Mouse (Mus musculus) urinary bladder, postnatal 25 days (tissue): ENCODE measurements around the gene F13a1.

Experiments
- DNase-seq: peaks from one replicate; pipeline ENCODE4 v3.0.0; 2022; ENCODE audit warnings: low spot score

The F13a1 gene

DNA sequence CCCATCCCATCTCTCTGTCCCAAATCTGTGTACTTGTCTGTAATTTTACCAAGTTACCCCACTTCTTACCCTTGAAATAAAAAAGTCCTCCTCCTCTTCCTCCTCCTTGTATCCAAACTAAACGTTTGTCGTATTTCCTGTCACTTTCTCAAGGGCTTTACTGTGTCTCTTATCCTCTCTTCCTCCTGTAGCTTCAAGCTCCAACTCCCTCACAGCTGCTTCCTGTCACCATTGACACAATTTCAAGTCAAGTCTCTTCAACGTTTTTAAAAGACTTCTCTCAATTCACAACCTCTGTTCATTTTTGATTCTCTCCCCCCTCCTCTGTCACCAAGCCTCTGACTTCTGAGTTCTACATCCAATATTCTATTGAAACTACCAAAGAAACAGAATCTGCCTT lies at the start of gene F13a1:
Gene F13a1 (minus strand): TSS at position 119 of the 400 bp plus-strand sequence.
- no peak for DNase-seq

DNA sequence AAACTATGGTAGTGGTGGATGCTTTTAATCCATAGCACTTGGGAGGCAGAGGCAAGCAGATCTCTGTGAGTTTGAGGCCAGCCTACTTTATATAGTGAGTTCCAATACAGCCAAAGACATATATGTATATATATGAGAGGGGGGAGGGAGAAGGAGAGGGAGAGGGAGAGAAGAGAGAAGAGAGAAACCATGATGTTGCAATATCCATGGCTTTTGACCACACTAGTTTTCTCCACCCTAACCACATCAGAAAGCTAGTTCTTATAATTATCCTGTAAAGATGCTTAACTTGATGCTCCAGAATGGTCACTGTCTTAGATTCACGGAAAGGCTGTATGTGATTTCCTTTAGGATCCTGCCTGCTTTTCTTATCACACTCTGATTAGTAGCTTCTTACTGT lies 41.6 kb upstream of the F13a1 start:
- DNase-seq = no peak

DNA sequence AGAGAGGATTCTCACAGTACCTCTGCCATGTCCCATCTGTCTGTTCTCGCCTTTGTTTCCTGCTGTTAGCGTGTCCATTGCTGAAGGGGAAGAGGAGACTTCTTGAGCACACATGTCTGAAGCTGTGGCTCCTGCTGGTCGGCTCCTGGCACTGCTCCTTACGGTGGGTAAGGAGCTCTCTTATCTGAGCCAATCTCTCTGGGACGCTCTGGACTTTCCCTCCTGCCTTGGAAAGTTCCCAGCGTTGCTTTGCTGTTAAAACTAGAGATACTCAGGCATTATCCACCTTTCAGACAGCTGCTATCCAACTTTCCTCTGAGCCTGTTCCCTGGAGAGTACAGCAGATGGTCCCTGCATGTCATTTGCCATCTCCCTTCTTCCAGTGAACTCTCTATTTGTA lies 39.1 kb upstream of the F13a1 start:
- no peak for DNase-seq

DNA sequence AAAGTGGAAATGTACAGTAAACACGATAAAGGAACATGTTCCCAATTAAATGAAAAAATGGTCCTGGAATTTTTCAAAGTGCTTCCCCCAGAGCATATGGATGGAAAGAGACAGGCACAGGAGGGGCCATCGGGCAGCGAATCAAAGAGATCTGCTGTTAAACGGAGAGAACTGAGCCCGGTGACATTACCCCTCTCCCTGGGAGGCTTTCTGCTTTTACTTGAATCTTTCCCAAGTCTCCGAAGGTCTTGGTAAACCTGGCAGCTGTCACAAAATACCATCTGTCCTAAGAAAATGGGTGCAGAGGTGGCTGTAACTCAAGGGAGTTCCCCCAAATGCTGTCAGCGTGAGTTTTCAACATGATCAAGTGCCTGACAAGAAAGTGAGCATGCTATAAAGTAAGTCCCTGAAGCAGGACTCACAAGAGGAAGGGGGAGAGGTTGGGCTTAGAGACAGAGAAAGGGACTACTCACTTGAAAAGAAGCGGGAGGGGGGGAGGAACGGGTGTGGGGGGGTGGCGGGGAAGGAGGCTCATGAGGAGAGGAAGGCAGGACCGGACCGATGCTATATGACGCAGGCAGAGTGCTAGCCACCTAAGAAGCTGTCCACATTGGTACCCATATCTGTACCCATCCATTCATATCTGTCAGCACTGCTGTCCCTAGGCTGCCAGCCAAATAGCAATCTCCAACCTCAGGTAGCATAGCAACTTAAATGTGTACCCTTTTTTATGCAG lies 31.6 kb upstream of the F13a1 start:
- no peak for DNase-seq

DNA sequence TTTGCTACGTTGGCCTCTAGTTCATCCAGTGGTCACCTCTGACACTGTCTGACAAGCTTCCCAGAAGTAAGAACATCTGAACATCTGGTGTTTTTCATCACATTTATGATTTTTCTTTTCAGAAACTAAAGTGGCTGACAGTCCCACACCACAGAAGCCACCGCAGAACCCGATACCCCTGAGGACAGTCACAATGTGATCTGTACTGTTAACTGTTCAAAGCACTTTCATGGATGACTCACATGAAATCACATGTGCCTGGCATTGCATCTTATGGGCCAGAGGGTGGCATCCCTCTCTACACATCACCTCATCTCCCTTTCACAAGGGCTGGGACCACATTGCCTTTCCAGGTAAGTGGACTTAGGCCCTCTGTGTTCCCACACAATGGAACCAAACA lies 21.3 kb upstream of the F13a1 start:
- no peak for DNase-seq

DNA sequence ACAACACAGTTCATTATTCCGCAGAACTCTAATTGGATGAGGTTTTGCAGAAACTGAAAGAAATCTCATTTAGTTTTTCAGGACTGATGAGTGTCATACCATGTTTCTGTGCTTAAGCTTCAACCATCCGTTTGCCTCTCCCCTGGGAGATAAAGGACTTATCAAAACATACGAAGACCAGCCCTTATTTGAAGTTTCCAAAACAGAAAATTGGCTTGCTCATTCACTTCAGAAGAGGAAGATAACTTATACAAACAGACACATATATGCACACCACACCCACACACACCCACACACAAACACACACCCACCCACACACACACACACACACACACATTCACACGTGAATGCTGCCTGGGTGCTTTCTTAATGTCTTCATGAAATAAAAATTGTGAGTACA lies 20.8 kb upstream of the F13a1 start:
- no peak for DNase-seq

DNA sequence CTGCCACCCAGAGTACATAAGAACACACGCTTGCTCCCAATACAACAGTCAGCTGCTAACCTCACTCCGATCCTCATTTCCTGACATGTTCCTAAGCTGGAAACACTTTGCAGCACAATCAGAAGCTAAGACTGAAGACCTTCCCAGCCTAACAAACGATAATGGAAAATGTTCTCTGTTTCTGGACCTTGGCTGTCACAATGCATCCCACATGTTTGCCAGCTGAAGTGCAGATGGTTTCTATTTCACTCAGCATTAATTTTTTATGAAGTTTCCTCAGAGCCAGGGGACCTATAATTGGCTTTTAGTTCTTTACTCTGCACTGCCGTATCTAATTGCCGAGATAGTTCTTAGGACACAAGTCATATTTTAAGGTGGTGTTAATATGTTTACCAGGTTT lies 10.8 kb upstream of the F13a1 start:
- no peak for DNase-seq

DNA sequence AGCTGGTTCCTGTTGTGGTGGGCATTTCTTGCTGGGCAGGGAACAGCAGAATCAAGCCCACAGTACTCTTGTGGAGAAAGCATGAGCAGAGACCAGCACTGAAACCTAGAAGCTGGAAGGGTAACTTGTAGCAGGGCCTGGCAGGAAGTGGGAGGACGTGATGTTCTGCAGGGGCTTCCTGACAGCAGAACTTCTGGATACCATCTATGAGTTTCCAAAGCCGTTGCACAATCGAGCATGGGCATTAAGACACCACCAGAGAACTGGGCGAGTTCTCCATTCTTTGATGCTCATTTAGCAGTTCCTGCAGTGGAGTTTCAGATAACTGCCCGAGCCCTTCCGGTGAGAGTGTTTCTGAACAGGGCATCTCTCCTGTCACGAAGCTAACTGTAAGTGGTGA lies 6.6 kb upstream of the F13a1 start:
- DNase-seq = no peak

DNA sequence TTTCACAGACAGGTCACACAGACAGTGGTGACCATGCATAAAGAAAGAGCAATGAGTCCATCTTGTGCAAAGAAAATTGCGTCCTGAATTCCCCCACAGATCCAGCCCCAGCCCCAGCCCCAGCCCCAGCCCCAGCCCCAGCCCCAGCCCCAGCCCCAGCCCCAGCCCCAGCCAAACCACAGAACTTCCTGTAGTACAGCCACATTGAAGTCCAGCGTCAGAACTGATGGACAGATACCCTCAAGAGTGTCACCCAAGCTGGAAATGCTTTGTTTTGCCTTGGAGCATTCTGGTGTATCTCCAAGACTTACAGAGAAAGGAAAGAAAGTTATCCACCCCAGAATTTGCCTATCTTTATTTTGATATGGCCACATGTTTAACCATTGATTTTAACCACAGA lies 413 bp downstream of the F13a1 start:
- no peak for DNase-seq

DNA sequence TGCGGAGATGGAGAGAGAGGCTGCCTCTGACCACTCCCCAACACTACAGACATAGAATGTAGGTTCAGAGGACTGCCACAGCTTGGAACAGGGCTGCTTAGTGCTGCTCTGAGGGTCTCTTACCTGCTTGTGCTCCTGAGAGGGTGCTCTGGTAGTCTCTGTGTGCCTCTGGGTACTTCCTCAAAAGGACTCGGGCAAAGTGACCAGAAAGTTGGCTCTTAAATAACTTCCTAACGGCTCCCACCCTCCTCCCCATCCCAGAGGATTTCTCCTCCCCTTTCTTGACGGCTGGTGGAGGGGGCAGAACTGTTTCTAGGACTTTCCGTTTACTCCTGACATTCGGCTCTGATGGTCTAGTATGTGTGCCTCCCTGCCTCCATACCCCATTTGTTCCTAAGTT lies 1.0 kb downstream of the F13a1 start:
- no peak for DNase-seq

DNA sequence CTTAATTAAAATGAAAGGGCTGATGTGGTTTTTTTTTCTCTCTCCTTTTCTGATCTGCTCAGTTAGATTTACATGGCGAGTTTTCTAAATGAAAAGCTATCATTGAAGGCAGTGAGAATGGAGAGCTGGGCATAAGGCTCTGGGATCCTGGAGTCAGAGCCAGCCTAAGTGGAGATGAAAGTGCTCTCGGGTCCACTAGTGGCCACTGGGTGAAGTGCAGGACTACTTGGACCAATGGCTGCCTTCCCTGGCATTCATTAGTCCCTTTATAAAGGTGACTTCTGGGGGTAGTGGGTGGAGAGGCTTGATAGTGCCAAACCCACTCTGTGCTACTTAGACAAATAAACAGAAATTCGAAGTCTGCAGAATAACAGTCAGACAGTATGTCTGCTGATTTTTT lies 5.0 kb downstream of the F13a1 start:
- no peak for DNase-seq

DNA sequence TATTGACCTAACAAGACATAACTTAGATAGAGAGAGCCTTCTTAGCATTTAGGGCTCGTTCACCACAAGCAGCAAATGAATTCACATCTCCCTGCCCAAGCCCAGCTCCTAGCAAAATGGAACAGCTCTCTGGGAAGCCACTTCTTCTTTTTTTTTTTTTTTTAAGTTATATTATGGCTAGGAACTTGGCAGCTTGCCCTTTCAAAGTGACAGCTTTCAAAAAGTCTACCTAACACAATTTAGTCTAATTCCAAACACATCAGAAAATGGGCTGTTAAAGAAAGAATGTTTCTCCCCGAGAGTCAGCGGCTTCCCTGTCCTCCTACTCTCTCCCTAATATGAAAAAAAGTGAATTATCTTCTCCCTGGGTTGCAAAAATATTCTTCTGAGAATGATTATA lies 15.3 kb downstream of the F13a1 start:
- DNase-seq = no peak

DNA sequence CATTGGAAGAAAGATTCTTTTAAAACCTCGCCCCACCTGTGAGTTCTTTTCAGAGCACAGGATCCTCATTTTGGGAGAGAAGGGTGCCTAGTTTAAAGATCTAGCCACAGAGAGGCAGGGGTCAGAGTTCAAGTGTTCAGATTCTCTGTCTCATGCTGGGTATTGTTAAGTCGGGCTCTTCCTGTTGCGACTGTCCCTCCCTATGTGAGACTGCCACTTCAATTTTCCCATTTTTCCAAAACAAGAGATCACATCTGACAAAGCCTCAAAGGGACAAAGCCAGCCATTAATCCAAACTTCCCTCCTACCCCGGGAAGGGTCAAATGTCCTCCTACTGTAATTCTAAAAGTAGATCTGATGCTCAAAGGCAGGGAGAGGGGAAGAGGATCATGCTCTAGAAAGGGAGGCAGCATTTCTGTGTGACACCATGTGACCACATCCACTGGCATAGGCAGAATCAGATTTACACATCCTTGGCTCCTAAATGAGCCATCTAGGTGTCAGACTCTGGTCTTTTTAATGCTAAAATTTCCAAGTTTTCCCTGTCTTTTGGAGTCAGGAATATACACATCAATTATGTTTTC lies 24.0 kb downstream of the F13a1 start:
- no peak for DNase-seq

DNA sequence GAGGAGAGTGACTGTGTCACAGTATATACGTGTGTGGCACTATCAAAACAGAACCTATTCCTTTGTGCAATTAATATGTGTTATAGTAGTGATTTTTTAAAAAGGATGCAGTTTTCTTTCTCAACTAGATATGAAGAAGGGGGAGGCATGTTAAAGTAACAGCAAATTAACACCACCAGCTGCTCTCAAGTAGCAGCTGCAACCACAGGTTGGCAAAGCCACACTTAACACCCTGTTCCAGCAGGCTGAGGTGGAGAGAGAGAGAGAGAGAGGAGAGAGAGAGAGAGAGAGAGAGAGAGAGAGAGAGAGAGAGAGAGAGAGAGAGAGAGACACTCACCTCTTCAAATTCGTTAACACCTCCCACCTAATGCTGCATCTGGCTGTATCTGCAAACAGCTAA lies 28.5 kb downstream of the F13a1 start:
- DNase-seq = no peak

DNA sequence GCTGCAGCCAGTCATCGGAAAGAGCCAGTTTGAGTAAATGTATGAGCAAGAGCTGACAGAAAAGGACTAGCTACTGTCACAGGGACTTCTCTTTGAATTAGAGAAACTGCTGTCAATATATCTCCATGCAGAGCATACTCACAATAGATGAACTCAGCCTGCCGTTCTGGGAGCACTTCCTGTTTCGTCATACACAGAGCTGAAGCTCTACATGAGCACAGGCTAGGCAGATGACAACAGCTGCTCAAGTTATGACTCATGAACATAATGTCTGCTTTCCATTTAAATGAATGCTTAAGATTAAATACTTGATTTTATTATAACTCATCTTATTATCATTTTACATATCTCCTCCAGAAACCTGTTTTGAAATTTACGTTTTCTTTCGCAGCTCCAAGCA lies 39.3 kb downstream of the F13a1 start:
- no peak for DNase-seq

DNA sequence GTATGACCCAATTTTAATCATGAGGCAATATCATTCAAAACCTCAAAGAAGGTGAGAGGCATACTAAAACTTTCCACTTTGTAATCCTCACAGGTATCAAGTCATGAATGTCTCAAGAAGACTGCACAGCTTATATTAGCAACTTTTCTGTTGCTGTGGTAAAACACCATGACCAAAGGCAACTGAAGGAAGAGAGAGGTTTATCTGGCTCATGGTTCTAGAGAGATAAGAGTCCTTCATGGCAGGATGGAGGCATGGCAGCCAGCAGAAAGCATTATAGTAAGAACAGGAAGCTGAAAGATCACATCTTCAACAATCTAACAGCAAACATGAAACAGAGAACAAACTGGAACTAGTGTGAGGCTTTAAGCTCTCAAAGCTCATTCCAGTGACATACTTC lies 43.8 kb downstream of the F13a1 start:
- no peak for DNase-seq

DNA sequence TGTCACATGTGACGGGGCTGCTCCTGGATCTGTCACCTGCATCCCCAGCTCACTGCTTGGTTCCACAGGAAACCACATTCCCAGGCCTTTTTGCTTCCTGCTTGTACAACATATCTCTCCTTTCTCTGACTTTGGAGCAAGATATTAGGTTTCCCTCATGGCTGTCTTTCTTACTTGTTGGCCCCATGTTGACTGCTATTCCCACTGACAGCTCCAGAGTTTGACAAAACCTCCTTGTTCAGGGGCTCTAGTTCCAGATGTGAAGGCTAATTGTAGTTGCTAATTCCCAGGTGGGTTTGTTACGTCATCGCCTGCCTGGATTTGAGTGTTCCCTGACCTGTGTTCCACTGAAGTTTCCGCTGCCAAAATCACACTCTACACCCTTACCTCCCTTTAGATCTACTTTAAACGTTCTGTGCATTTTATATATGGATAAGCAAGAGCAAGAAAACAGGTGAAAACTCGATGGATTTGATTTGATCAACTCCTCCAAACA lies 50.8 kb downstream of the F13a1 start:
- no peak for DNase-seq

DNA sequence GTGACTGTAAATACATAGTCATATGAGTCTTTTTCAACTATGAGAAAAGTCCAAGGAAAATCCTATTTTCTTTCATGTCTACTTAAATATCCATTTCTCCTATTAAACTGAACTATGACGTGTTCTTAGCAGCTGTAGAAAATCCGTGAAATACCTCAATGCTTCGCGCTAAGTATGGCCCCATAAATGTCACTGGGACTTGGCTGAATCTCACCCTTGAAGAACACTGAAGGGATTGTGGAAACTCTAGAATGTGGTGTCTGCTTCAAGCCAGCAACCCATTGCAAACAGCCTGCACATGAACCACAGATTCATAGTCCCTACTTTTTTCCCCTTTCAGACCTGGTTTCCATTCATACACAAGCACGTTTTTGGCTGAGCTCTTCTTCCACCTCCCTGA lies 56.5 kb downstream of the F13a1 start:
- DNase-seq = no peak

DNA sequence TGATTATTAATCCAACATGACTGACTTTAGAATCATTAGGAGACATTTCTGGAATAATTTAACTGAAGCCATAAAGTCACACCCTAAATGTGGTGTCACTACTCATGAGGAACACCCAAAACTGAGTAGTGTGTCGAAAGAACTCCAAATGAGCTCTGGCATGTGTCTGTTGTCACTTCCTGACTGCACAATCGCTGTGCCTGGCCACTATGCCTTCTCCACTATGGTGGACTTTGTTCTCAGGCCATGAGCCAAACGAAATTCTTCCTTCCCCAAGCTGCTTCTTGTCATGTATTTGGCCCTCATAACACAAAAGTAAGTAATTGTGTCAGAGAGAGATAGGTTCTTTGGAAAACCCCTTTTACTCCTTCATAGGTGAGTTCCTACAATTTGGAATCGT lies 61.7 kb downstream of the F13a1 start:
- no peak for DNase-seq

DNA sequence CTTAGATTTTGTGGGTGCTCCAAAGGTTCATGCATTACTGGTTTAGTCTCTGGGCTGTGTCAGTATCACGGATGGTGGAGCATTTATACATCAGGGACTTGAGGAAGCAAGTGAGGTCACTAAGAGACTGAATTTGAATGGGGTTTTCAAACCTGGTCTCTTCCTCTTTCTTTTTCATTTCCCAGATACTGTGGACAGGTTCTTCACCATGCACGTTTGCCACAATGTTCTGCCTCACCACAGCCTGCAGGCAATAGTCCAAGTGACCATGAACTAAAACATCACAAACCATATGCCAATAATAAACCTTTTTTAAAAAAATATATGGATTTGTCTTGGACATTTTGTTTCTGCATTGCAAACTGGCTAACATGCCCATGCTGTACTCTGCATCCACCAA lies 77.0 kb downstream of the F13a1 start:
- no peak for DNase-seq

DNA sequence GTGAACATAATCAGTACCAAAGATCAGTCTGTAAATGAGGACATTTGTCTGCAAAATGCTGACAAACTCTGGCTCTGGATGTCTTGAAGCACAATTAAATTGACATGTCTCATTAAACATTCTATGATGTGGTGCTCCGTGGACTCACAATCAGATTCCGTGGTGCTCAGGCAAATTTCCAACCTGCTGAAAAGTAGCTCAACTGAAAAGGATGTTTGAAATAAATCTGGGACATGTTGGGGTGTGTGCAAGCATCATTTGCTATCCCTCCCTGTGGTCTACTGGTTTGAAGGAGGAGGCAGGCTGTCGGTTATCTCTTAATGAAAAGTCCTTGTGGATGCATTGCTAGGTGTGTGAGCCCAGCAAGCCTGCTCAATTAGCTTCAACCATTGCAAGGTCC lies 77.8 kb downstream of the F13a1 start:
- no peak for DNase-seq

DNA sequence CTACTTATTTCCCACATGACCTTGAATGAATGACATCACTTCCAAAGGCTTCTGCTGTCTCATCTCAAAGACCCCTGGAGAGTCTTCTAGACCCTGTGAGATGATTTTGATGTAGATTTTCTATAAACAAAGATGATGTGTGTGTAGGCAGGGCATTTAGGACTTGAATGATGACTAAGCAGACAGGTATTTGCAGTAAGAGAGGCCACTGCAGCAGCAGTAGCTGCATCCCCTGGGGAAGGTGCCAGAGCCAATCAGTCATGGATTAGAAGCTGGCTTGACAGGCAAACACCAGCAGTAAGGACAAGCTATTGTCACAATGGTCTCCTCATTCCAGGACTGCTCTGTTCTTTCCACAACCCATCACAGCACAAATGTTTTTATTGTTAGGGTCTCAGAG lies 87.1 kb downstream of the F13a1 start:
- no peak for DNase-seq

DNA sequence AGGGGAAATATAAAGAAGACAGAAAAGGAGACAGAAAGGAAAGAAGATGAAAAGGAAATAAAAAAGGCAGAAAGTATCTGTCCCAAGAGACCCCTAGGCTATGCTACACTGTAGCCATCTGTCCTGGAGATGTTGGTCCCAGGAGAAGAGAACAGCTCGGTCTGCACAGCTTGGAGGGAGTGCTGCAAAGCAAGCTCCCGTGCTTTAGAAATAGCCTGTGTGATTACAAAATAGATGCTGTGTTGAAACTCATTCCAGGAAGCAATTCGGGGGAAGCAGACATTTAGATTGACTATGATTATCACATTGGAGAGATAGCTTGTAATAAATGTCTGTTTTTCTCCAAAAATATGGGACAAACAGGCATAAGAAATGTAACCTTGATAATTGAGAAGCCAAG lies 91.0 kb downstream of the F13a1 start:
- DNase-seq = no peak

DNA sequence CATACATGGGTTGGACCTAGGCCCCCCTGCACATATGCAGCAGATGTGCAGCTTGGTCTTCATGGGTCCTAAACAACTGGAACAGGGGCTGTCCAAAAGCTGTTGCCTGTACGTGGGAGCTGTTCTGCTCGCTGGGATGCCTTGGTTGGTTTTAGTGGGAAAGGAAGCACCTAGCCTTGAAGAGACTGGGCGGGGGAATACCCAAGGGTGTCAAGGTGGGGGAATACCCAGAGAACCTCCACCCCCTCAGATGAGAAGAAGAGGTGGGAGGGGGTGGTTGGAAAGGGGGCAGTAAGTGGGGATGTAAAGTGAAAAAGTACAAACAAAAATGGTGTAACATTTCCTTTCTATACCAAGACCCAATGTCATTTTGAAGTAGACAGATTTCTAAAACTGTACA lies 95.1 kb downstream of the F13a1 start:
- no peak for DNase-seq
